Mouse (Mus musculus): ENCODE results near the gene S100a2. TPM values are rescaled to one million over a fixed set of nuclear protein-coding genes. Genes with fewer than 3 reads are reported as not detected.

The S100a2 gene
- polyA plus RNA-seq, 1 experiment from 2014 or later, result not detected

GRCm38 (mm10) chr3:90598212-90598611 lies 8.2 kb downstream of the S100a2 start:
- no peaks in the 10 kb centered on the region for H3K4me1 ChIP-seq (replicated peaks)
- H3K4me3 ChIP-seq, result no peak overlapping the region
- WGBS, result 84% methylated on average over 4 of the region's 4 CpGs
- no peak overlapping the region for H3K27ac ChIP-seq (replicated peaks)
- no peaks in the 10 kb centered on the region for H3K9me3 ChIP-seq
- H3K9ac ChIP-seq, result no peak overlapping the region
- H3K4me2 ChIP-seq, result no peak overlapping the region
- H3K27me3 ChIP-seq, result no peaks in the 10 kb centered on the region
- H3K36me3 ChIP-seq, result no peaks in the 10 kb centered on the region
- ATAC-seq (ENCODE audit: low FRiP score, low read depth), result no peak

DNA sequence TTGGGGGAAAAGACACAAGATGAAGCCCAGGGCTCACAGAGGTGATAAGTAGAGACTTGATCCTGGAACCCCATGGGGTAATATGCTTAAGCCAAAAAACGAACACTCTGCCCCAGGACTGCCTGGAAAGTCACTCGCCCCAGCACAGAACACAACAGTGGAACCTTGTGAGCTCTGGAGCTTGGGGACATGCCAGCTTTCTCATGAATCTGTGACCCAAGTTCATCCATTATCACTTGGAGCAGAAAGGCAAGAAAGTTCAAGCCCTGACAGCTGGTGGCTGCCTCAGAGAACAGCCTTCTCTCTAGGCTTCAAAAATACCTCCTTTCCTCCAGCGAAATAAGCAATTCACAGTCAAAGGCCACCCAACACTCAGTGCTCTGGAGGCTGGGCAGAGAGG lies 9.4 kb downstream of the S100a2 start:
- no peaks in the 10 kb centered on the region for H3K36me3 ChIP-seq
- no peak overlapping the region for H3K9ac ChIP-seq
- H3K4me1 ChIP-seq (replicated peaks), result peaks cover 1% of the 10 kb centered on the region; the same call in 1 of the 2 replicates
- ATAC-seq (ENCODE audit: low FRiP score, low read depth), result no peak
- H3K9me3 ChIP-seq, result no peaks in the 10 kb centered on the region
- no peak overlapping the region for H3K27ac ChIP-seq (replicated peaks)
- WGBS, result 72% methylated on average over 3 of the region's 3 CpGs
- no peaks in the 10 kb centered on the region for H3K27me3 ChIP-seq
- H3K4me2 ChIP-seq, result no peak overlapping the region
- H3K4me3 ChIP-seq, result no peak overlapping the region

DNA sequence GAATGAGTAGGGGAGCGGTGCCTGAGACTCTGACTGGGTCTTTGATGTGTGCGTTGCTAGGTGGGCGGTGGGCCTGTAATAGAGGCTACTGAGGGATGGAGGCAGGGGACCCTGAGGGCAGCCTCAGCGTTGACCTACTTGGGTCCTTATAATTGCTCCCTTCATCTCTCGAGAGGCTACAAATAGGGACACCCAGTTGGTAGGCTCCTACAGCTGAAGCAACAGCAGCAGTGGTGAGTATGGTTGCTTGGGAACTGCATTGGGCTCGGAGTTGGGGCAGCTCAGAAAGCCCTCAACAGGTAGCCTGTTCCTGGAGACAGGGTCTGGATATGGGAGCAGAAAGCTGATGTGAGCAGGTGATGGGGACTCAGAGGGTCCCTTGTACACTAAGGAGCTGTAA lies 10.0 kb downstream of the S100a2 start:
- no peak overlapping the region for H3K9ac ChIP-seq
- 83% methylated on average over 6 of the region's 6 CpGs for WGBS
- no peak overlapping the region for H3K4me2 ChIP-seq
- H3K27me3 ChIP-seq, result no peaks in the 10 kb centered on the region
- peaks cover 3% of the 10 kb centered on the region; the same call in 1 of the 2 replicates for H3K4me1 ChIP-seq (replicated peaks)
- no peak for ATAC-seq (ENCODE audit: low FRiP score, low read depth)
- H3K27ac ChIP-seq (replicated peaks), result no peak overlapping the region
- H3K9me3 ChIP-seq, result no peaks in the 10 kb centered on the region
- H3K36me3 ChIP-seq, result no peaks in the 10 kb centered on the region
- H3K4me3 ChIP-seq, result no peak overlapping the region

GRCm38 (mm10) chr3:90600458-90601195 lies 10.6 kb downstream of the S100a2 start:
- Histone ChIP-seq H3K9ac (no peak overlapping the region), H3K9me3 (no peaks in the 10 kb centered on the region), H3K36me3 (no peaks in the 10 kb centered on the region), H3K27ac (replicated peaks) (no peak overlapping the region), H3K4me2 (no peak overlapping the region), H3K27me3 (no peaks in the 10 kb centered on the region), H3K4me3 (no peak overlapping the region), H3K4me1 (replicated peaks) (peaks cover 3% of the 10 kb centered on the region; the same call in 1 of the 2 replicates)
- ATAC-seq (ENCODE audit: low FRiP score, low read depth), result no peak
- 80% methylated on average over 8 of the region's 8 CpGs for WGBS

- no peak within 1 kb of the TSS for H3K27ac ChIP-seq (replicated peaks)
- no peaks in the 10 kb centered on the region for H3K27me3 ChIP-seq
- 88% methylated on average over 11 of the region's 11 CpGs for WGBS
- no peak within 1 kb of the TSS for H3K9ac ChIP-seq
- no peak for ATAC-seq (ENCODE audit: low FRiP score, low read depth)
- H3K4me2 ChIP-seq, result no peak within 1 kb of the TSS
- H3K4me1 ChIP-seq (replicated peaks), result peaks cover 3% of the 10 kb centered on the region; the same call in 1 of the 2 replicates
- H3K36me3 ChIP-seq, result no peaks in the 10 kb centered on the region
- H3K4me3 ChIP-seq, result no peak within 1 kb of the TSS
- H3K9me3 ChIP-seq, result no peaks in the 10 kb centered on the region
Observed at GRCm38 (mm10) chr3:90601486-90602110, 11.6 kb downstream of the S100a2 start, which contains the start of gene Gm42674. TSS of gene Gm42674 (plus strand) at chr3:90601904.

DNA sequence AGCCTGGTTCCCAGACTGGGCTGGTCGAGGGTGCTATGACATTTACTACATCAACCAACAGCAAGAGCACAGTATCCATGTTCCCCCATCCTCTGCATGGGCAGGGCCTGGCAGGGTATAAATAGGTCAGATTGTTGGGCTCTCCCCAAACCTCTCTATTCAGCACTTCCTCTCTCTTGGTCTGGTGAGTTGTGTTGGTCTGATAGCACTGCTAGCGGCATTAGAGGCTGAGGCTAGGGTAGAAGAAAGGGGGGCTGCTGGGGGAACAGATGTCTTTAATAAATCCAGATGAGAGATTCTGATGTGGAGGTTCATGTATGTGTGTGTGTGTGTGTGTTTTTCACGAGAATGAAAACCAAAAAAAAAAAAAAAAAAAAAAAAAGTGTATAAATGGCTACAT lies 13.6 kb downstream of the S100a2 start, which contains the start of gene S100a4:
S100a4 (plus strand) TSS at position 149 of the 400 bp plus-strand sequence.
- ATAC-seq (ENCODE audit: low FRiP score, low read depth), result no peak
- no peak within 1 kb of the TSS for H3K9ac ChIP-seq
- no peaks in the 10 kb centered on the region for H3K9me3 ChIP-seq

DNA sequence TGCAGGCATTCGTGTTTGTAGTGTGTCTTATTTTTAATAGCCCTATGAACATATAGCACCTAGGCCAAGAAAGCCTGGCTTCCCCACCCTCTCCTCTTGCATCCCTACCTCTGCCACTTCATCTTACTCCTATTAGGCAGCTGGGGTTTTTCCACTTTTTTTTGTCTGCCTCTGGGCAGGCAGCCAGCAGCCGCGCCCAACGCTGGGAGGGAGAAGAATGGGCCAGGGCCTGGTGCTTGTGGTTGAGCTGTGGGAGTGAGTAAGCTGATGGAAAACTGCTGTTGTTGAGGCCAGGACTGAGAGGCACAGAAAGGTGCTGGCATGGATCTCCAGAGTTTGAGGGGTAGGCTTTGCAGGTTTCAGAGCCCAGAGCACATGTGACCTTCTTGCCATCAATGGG lies 14.4 kb downstream of the S100a2 start:
- 55% methylated on average over 4 of the region's 4 CpGs for WGBS
- Histone ChIP-seq H3K4me3 (no peak overlapping the region), H3K4me2 (no peak overlapping the region), H3K9ac (no peak overlapping the region), H3K36me3 (no peaks in the 10 kb centered on the region), H3K9me3 (no peaks in the 10 kb centered on the region), H3K4me1 (replicated peaks) (peaks cover 3% of the 10 kb centered on the region; the same call in 1 of the 2 replicates), H3K27ac (replicated peaks) (no peak overlapping the region), H3K27me3 (no peaks in the 10 kb centered on the region)
- ATAC-seq (ENCODE audit: low FRiP score, low read depth), result no peak

More for the DNA sequence above, 13.6 kb downstream of the S100a2 start, which contains the start of gene S100a4:
- Histone ChIP-seq H3K4me3 (no peak within 1 kb of the TSS), H3K4me2 (no peak within 1 kb of the TSS), H3K27ac (replicated peaks) (no peak within 1 kb of the TSS), H3K4me1 (replicated peaks) (peaks cover 3% of the 10 kb centered on the region; the same call in 1 of the 2 replicates), H3K36me3 (no peaks in the 10 kb centered on the region), H3K27me3 (no peaks in the 10 kb centered on the region)
- 74% methylated on average over 3 of the region's 3 CpGs for WGBS

DNA sequence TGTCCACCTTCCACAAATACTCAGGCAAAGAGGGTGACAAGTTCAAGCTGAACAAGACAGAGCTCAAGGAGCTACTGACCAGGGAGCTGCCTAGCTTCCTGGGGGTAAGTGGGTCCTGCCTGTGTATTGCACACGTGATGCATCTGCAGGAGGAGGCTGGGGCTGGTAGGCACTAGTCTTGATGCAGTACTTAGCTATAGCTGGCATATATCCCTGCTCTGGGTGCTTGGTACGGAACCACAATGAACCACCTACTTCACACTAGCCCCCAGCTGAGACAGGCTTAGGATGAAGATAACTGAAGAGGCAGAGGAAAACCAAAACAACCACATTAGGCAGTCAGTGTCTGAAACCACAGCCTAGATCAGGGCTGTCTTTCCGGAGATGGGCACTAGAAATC lies 15.0 kb downstream of the S100a2 start:
- ATAC-seq (ENCODE audit: low FRiP score, low read depth), result no peak
- no peak overlapping the region for H3K9ac ChIP-seq
- no peak overlapping the region for H3K4me2 ChIP-seq
- H3K27me3 ChIP-seq, result no peaks in the 10 kb centered on the region
- H3K9me3 ChIP-seq, result no peaks in the 10 kb centered on the region
- peaks cover 3% of the 10 kb centered on the region; the same call in 1 of the 2 replicates for H3K4me1 ChIP-seq (replicated peaks)
- WGBS, result 88% methylated on average over 3 of the region's 3 CpGs
- no peaks in the 10 kb centered on the region for H3K36me3 ChIP-seq
- no peak overlapping the region for H3K27ac ChIP-seq (replicated peaks)
- H3K4me3 ChIP-seq, result no peak overlapping the region

DNA sequence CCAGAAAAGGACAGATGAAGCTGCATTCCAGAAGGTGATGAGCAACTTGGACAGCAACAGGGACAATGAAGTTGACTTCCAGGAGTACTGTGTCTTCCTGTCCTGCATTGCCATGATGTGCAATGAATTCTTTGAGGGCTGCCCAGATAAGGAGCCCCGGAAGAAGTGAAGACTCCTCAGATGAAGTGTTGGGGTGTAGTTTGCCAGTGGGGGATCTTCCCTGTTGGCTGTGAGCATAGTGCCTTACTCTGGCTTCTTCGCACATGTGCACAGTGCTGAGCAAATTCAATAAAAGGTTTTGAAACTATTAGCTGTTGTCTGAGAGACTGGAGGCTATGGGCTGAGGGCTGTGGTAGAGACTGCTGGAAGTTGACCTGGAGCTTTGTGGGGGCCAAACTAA lies 15.7 kb downstream of the S100a2 start:
- Histone ChIP-seq H3K9me3 (no peaks in the 10 kb centered on the region), H3K9ac (no peak overlapping the region), H3K36me3 (no peaks in the 10 kb centered on the region), H3K4me1 (replicated peaks) (peaks cover 3% of the 10 kb centered on the region; the same call in 1 of the 2 replicates), H3K4me3 (no peak overlapping the region), H3K4me2 (no peak overlapping the region), H3K27me3 (no peaks in the 10 kb centered on the region), H3K27ac (replicated peaks) (no peak overlapping the region)
- ATAC-seq (ENCODE audit: low FRiP score, low read depth), result no peak
- 96% methylated on average over 2 of the region's 2 CpGs for WGBS

DNA sequence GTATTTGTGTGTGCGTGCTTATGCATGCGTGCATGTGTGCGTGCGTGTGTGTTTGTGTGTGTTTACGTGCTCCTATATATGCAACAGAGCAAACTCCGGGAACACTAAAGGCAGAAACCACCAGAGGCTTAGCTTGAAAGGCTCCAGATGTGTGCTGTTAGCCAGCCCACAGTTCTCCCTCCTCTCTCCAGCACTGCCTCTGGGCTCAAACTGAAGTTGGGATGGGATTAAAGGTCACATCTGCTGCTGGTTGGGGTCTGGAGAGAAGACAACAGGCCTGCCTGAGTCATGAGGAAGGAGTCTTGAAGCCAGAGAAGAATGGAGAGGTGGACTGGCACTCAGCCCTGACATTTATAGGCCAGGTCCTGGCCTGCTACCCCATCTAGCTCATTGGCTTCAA lies 16.1 kb downstream of the S100a2 start:
- Histone ChIP-seq H3K4me3 (no peak overlapping the region), H3K27ac (replicated peaks) (no peak overlapping the region), H3K9me3 (no peaks in the 10 kb centered on the region), H3K27me3 (no peaks in the 10 kb centered on the region), H3K4me2 (no peak overlapping the region), H3K4me1 (replicated peaks) (peaks cover 3% of the 10 kb centered on the region; the same call in 1 of the 2 replicates), H3K36me3 (no peaks in the 10 kb centered on the region), H3K9ac (no peak overlapping the region)
- ATAC-seq (ENCODE audit: low FRiP score, low read depth), result no peak
- 89% methylated on average over 6 of the region's 6 CpGs for WGBS

- H3K27ac ChIP-seq (replicated peaks), result no peak overlapping the region
- no peaks in the 10 kb centered on the region for H3K9me3 ChIP-seq
- no peaks in the 10 kb centered on the region for H3K36me3 ChIP-seq
Observed at GRCm38 (mm10) chr3:90607361-90607760, 17.3 kb downstream of the S100a2 start.

GRCm38 (mm10) chr3:90608223-90608622 lies 18.2 kb downstream of the S100a2 start, which contains the start of gene S100a5:
TSS of gene S100a5 (plus strand) at chr3:90608523.
- Histone ChIP-seq H3K27me3 (no peaks in the 10 kb centered on the region), H3K27ac (replicated peaks) (no peak within 1 kb of the TSS), H3K4me2 (no peak within 1 kb of the TSS), H3K4me3 (no peak within 1 kb of the TSS), H3K36me3 (no peaks in the 10 kb centered on the region), H3K9ac (no peak within 1 kb of the TSS), H3K9me3 (no peaks in the 10 kb centered on the region), H3K4me1 (replicated peaks) (peaks cover 10% of the 10 kb centered on the region)
- no peak for ATAC-seq (ENCODE audit: low FRiP score, low read depth)
- 67% methylated on average over 3 of the region's 3 CpGs for WGBS

More at GRCm38 (mm10) chr3:90607361-90607760, 17.3 kb downstream of the S100a2 start:
- no peak for ATAC-seq (ENCODE audit: low FRiP score, low read depth)
- Histone ChIP-seq H3K4me1 (replicated peaks) (peaks cover 3% of the 10 kb centered on the region; the same call in 1 of the 2 replicates), H3K4me3 (no peak overlapping the region), H3K27me3 (no peaks in the 10 kb centered on the region), H3K9ac (no peak overlapping the region), H3K4me2 (no peak overlapping the region)
- WGBS, result 86% methylated on average over 3 of the region's 3 CpGs

All from hindbrain, embryonic 15.5 days (tissue).